Mouse (Mus musculus): ENCODE measurements at regions not wholly inside any gene's neighbourhood (a gene's known extent, or its start where the extent isn't known, plus 50 kb on each side); places are given as distances from the start of the nearest gene placed in this dataset.

GRCm38 (mm10) chr10:99367757-99368156, 104.7 kb downstream of the Dusp6 start:
- DNase-seq (ENCODE audit: low spot score) = no peak

- no peak for DNase-seq (ENCODE audit: low spot score)
Observed at GRCm38 (mm10) chr10:99375101-99375500, 112.1 kb downstream of the Dusp6 start.

GRCm38 (mm10) chr10:99376430-99376829, 113.4 kb downstream of the Dusp6 start:
- no peak for DNase-seq (ENCODE audit: low spot score)

GRCm38 (mm10) chr10:99377548-99377947, 114.5 kb downstream of the Dusp6 start:
- DNase-seq (ENCODE audit: low spot score) = no peak

GRCm38 (mm10) chr10:99379156-99379555, 116.1 kb downstream of the Dusp6 start:
- DNase-seq (ENCODE audit: low spot score) = no peak

- no peak for DNase-seq (ENCODE audit: low spot score)
Observed at GRCm38 (mm10) chr10:99380170-99380569, 117.1 kb downstream of the Dusp6 start.

- DNase-seq (ENCODE audit: low spot score) = peak; percentile 84
Observed at GRCm38 (mm10) chr10:99383028-99383427, 120.0 kb downstream of the Dusp6 start.

- DNase-seq (ENCODE audit: low spot score) = no peak
Observed at GRCm38 (mm10) chr10:99384366-99384765, 121.3 kb downstream of the Dusp6 start.

GRCm38 (mm10) chr10:99384851-99385250, 121.8 kb downstream of the Dusp6 start:
- DNase-seq (ENCODE audit: low spot score) = no peak

GRCm38 (mm10) chr10:99385854-99386253, 122.8 kb downstream of the Dusp6 start:
- DNase-seq (ENCODE audit: low spot score) = no peak

- DNase-seq (ENCODE audit: low spot score) = no peak
Observed at GRCm38 (mm10) chr10:99388526-99388925, 125.5 kb downstream of the Dusp6 start.

- DNase-seq (ENCODE audit: low spot score) = no peak
Observed at GRCm38 (mm10) chr10:99388986-99389385, 126.0 kb downstream of the Dusp6 start.

GRCm38 (mm10) chr10:99390609-99391183, 127.7 kb downstream of the Dusp6 start:
- DNase-seq (ENCODE audit: low spot score) = no peak

- DNase-seq (ENCODE audit: low spot score) = no peak
Observed at GRCm38 (mm10) chr10:99391725-99392124, 128.7 kb downstream of the Dusp6 start.

- no peak for DNase-seq (ENCODE audit: low spot score)
Observed at GRCm38 (mm10) chr10:99392979-99393378, 129.9 kb downstream of the Dusp6 start.

- DNase-seq (ENCODE audit: low spot score) = no peak
Observed at GRCm38 (mm10) chr10:99393523-99393922, 130.5 kb downstream of the Dusp6 start.

- no peak for DNase-seq (ENCODE audit: low spot score)
Observed at GRCm38 (mm10) chr10:99395411-99395810, 132.4 kb downstream of the Dusp6 start.

- DNase-seq (ENCODE audit: low spot score) = no peak
Observed at GRCm38 (mm10) chr10:99396630-99397029, 133.6 kb downstream of the Dusp6 start.

GRCm38 (mm10) chr10:99400076-99400475, 137.0 kb downstream of the Dusp6 start:
- no peak for DNase-seq (ENCODE audit: low spot score)

- no peak for DNase-seq (ENCODE audit: low spot score)
Observed at GRCm38 (mm10) chr10:99406764-99407163, 143.7 kb downstream of the Dusp6 start.

GRCm38 (mm10) chr10:99408786-99409185, 145.8 kb downstream of the Dusp6 start:
- DNase-seq (ENCODE audit: low spot score) = no peak

GRCm38 (mm10) chr10:99409744-99410143, 146.7 kb downstream of the Dusp6 start:
- DNase-seq (ENCODE audit: low spot score) = no peak

GRCm38 (mm10) chr10:99410754-99411153, 147.7 kb downstream of the Dusp6 start:
- no peak for DNase-seq (ENCODE audit: low spot score)

GRCm38 (mm10) chr10:99413455-99413854, 150.4 kb downstream of the Dusp6 start:
- no peak for DNase-seq (ENCODE audit: low spot score)

GRCm38 (mm10) chr10:99416271-99416670, 153.2 kb downstream of the Dusp6 start:
- peak; percentile 77 for DNase-seq (ENCODE audit: low spot score)

All from MN1 (cell line).